Comparison of ENCODE assay signal across 8 mouse cellular contexts in genomic region chr16:96126684-96127171, GRCm38 (mm10). TPM values are rescaled to one million over a fixed set of nuclear protein-coding genes. Genes with fewer than 3 reads are reported as not detected.
DNase-seq lines count a peak whose midpoint lies in the region; ATAC-seq lines count a peak whose summit lies in the region.

No protein-coding gene starts in this region.

- peak overlapping the region; percentile 83 for H3K4me2 ChIP-seq in intestine, embryonic 16.5 days (ENCODE audit: low read depth, low read length)

- H3K27me3 ChIP-seq in forebrain, embryonic 10.5 days (ENCODE audit: poor library complexity, severe bottlenecking): no peaks in the 10 kb centered on the region
- no peaks in the 10 kb centered on the region for H3K27me3 ChIP-seq in intestine, embryonic 16.5 days (replicated peaks; ENCODE audit: control insufficient read depth, insufficient read depth, low read length)

- H3K9ac ChIP-seq in intestine, embryonic 16.5 days (ENCODE audit: low read depth, low read length): peak overlapping the region; percentile 96

- peak overlapping the region; percentile 96 for H3K4me3 ChIP-seq in forebrain, embryonic 10.5 days
- peak overlapping the region; percentile 85 for H3K4me3 ChIP-seq in intestine, embryonic 16.5 days (ENCODE audit: low read length)

- peak overlapping the region; percentile 99 for H3K27ac ChIP-seq in forebrain, embryonic 10.5 days
- H3K27ac ChIP-seq in intestine, embryonic 16.5 days (ENCODE audit: low read length): peak overlapping the region; percentile 85

- peak; percentile 23 for DNase-seq in kidney, adult 9 months
- no peak for DNase-seq in kidney, adult 18-20 months
- peak; percentile 53 for DNase-seq in MN1 (ENCODE audit: low spot score)
- peak; percentile 41 for DNase-seq in forebrain, embryonic 10.5 days (ENCODE audit: extremely low spot score, low spot score)
- DNase-seq in thymus, postnatal 10 days (ENCODE audit: low spot score in 2 of 2): peak; percentile 19 to 25
- no peak for DNase-seq in layer of hippocampus, adult 9-11 months

- H3K36me3 ChIP-seq in forebrain, embryonic 10.5 days (replicated peaks): peaks cover 49% of the 10 kb centered on the region
- peaks cover 19% of the 10 kb centered on the region for H3K36me3 ChIP-seq in intestine, embryonic 16.5 days (ENCODE audit: control insufficient read depth, insufficient read depth, low read length)

- H3K4me1 ChIP-seq in forebrain, embryonic 10.5 days: peaks cover 40% of the 10 kb centered on the region
- peaks cover 14% of the 10 kb centered on the region for H3K4me1 ChIP-seq in intestine, embryonic 16.5 days (ENCODE audit: control insufficient read depth, insufficient read depth, low read length)

- ATAC-seq in intestine, embryonic 16.5 days: no peak
- peak; percentile 32 for ATAC-seq in megakaryocyte-erythroid progenitor cell, adult 5-6 weeks (replicated peaks; ENCODE audit: low FRiP score, low TSS enrichment, poor library complexity, severe bottlenecking)

- no peaks in the 10 kb centered on the region for H3K9me3 ChIP-seq in forebrain, embryonic 10.5 days
- H3K9me3 ChIP-seq in intestine, embryonic 16.5 days (ENCODE audit: control insufficient read depth, low read length): no peaks in the 10 kb centered on the region

- WGBS in forebrain, embryonic 10.5 days: 10% methylated on average over 19 of the region's 19 CpGs
- WGBS in intestine, embryonic 16.5 days: 1% methylated on average over 19 of the region's 19 CpGs

RNA-seq across cellular contexts. Expression of gene Hmgn1, which starts 0.8 kb away (rescaled TPM):
- 851 and 879 TPM in 2 replicates for polyA plus RNA-seq in forebrain, embryonic 10.5 days (2016; fragmentation: Nextera tagmentation; extraction: Ambion mirVana)
- 404 and 487 TPM in 2 replicates for polyA plus RNA-seq in intestine, embryonic 16.5 days (2015; fragmentation: Nextera tagmentation; extraction: Ambion mirVana)
- total RNA-seq in megakaryocyte-erythroid progenitor cell, adult 5-6 weeks (2014; fragmentation: Nextera tagmentation): 204 and 213 TPM in 2 replicates
- total RNA-seq in megakaryocyte-erythroid progenitor cell, adult 5-6 weeks (2017): 395 and 654 TPM in 2 replicates

RNA-seq across cellular contexts. Expression of gene Wrb, which starts 18.5 kb away (rescaled TPM):
- polyA plus RNA-seq in forebrain, embryonic 10.5 days (2016; fragmentation: Nextera tagmentation; extraction: Ambion mirVana): 127 and 128 TPM in 2 replicates
- polyA plus RNA-seq in intestine, embryonic 16.5 days (2015; fragmentation: Nextera tagmentation; extraction: Ambion mirVana): 46.9 and 53.2 TPM in 2 replicates
- total RNA-seq in megakaryocyte-erythroid progenitor cell, adult 5-6 weeks (2014; fragmentation: Nextera tagmentation): 14.2 and 16.5 TPM in 2 replicates
- 11.1 and 25.0 TPM in 2 replicates for total RNA-seq in megakaryocyte-erythroid progenitor cell, adult 5-6 weeks (2017)

RNA-seq across cellular contexts. Expression of gene Brwd1, which starts 44.4 kb away (rescaled TPM):
- 138 and 143 TPM in 2 replicates for polyA plus RNA-seq in forebrain, embryonic 10.5 days (2016; fragmentation: Nextera tagmentation; extraction: Ambion mirVana)
- polyA plus RNA-seq in intestine, embryonic 16.5 days (2015; fragmentation: Nextera tagmentation; extraction: Ambion mirVana): 47.0 and 51.6 TPM in 2 replicates
- total RNA-seq in megakaryocyte-erythroid progenitor cell, adult 5-6 weeks (2014; fragmentation: Nextera tagmentation): 66.3 and 76.7 TPM in 2 replicates
- total RNA-seq in megakaryocyte-erythroid progenitor cell, adult 5-6 weeks (2017): 56.5 and 66.8 TPM in 2 replicates

Comparison
In these comparisons a context has a peak if more than half of its experiments do, and no peak if none do; other contexts are left out.
1. DNase-seq: peak in kidney, adult 9 months (single experiment), MN1 (single experiment), forebrain, embryonic 10.5 days (single experiment) and thymus, postnatal 10 days (2 of 2); none in kidney, adult 18-20 months (single experiment) and layer of hippocampus, adult 9-11 months (single experiment).